Mouse (Mus musculus) heart, postnatal 0 days (tissue): Measurements from ENCODE around the gene BC052040.

ENCODE experiments used
- CTCF ChIP-seq: IDR thresholded peaks from 2 replicates; pipeline ENCODE4 v1.5.1; 2016; ENCODE audit warnings: antibody characterized with exemption, control low read depth, low read depth
- EP300 ChIP-seq: IDR thresholded peaks from 2 replicates; pipeline ENCODE4 v1.6.1; 2016; ENCODE audit warnings: antibody characterized with exemption, low read depth

GRCm38 (mm10) chr2:115598266-115598665, 16.8 kb downstream of the BC052040 start:
- TF ChIP-seq CTCF (no peak), EP300 (no peak)
